Mouse (Mus musculus) cerebellum, postnatal 25 days (tissue): Measurements from ENCODE around the gene Wdr49.
"Not testable (repeated sequence)": the region's sequence is repeated elsewhere in the genome, so short reads cannot be mapped to it uniquely, and the experiment has no call there.

Experiments
- DNase-seq, 2 experiments: peaks; one replicate each; pipeline ENCODE4 v3.0.0; 2021; ENCODE audit warnings: mixed read lengths in 2 of 2

Gene Wdr49

GRCm38 (mm10) chr3:75299464-75299863 is 182.5 kb downstream of the Wdr49 start:
- not testable (repeated sequence) for DNase-seq

GRCm38 (mm10) chr3:75297758-75298111 is 184.2 kb downstream of the Wdr49 start:
- no peak for DNase-seq

- no peak for DNase-seq
Observed at GRCm38 (mm10) chr3:75297026-75297757, 184.8 kb downstream of the Wdr49 start.

- no peak for DNase-seq
Observed at GRCm38 (mm10) chr3:75293243-75293642, 188.7 kb downstream of the Wdr49 start.

GRCm38 (mm10) chr3:75277455-75277854 is 204.5 kb downstream of the Wdr49 start:
- no peak for DNase-seq

GRCm38 (mm10) chr3:75276522-75276921 is 205.4 kb downstream of the Wdr49 start:
- DNase-seq, result no peak

- DNase-seq, result no peak
Observed at GRCm38 (mm10) chr3:75275127-75275526, 206.8 kb downstream of the Wdr49 start.

GRCm38 (mm10) chr3:75269978-75270377 is 212.0 kb downstream of the Wdr49 start, which contains the start of gene Serpini2:
Serpini2 (minus strand) TSS chr3:75270078.
- no peak for DNase-seq

- no peak for DNase-seq
Observed at GRCm38 (mm10) chr3:75259356-75259755, 222.6 kb downstream of the Wdr49 start.
